Mouse (Mus musculus): ENCODE data around the gene Pdlim4. TPM values are rescaled to one million over a fixed set of nuclear protein-coding genes. Genes with fewer than 3 reads are reported as not detected.
A peak's percentile ranks its signal among the peaks of the same experiment; 100 is the strongest.

The Pdlim4 gene
- total RNA-seq, 1 experiment = 4.3 TPM

GRCm38 (mm10) chr11:54092188-54092587 is 23.4 kb upstream of the Pdlim4 start:
- in situ Hi-C loops (cut with MboI; ENCODE audit: low sequenced_read_pairs in 2 of 2, unreplicated experiment in 2 of 2) = no loop called here
- DNase-seq (ENCODE audit: low read depth, low spot score) = no peak
- Histone ChIP-seq H3K36me3 (ENCODE audit: control insufficient read depth, insufficient read depth, low read length, poor library complexity, severe bottlenecking) (no peaks in the 10 kb centered on the region), H3K4me1 (ENCODE audit: control insufficient read depth in 2 of 2, insufficient read depth in 2 of 2, low read length in 2 of 2, poor library complexity in 1 of 2) (no peaks in the 10 kb centered on the region), H3K9ac (ENCODE audit: insufficient read depth, low read depth, low read length, poor library complexity, severe bottlenecking) (no peak overlapping the region), H3K27ac (ENCODE audit: insufficient read depth, low read depth, low read length, poor library complexity, severe bottlenecking) (no peak overlapping the region), H3K9me3 (ENCODE audit: control insufficient read depth, insufficient read depth, low read depth, low read length) (no peaks in the 10 kb centered on the region), H3K4me3 (ENCODE audit: insufficient read depth in 1 of 2, low read depth in 1 of 2, low read length in 2 of 2, poor library complexity in 1 of 2, severe bottlenecking in 1 of 2) (no peak overlapping the region)
- TF ChIP-seq HCFC1 (IDR thresholded peaks at IDR 0.05; ENCODE audit: borderline replicate concordance, insufficient read depth, low read length) = no peak
- no peak for TF ChIP-seq ZC3H11A (IDR thresholded peaks at IDR 0.05; ENCODE audit: borderline replicate concordance, low read depth, low read length)
- no peak for TF ChIP-seq CHD2 (IDR thresholded peaks at IDR 0.05; ENCODE audit: low read depth, low read length)
- no peak for TF ChIP-seq ZNF384 (IDR thresholded peaks at IDR 0.05; ENCODE audit: low read depth, low read length)
- no peak for TF ChIP-seq MAFK (IDR thresholded peaks at IDR 0.05; ENCODE audit: insufficient read depth, low read depth, low read length)

GRCm38 (mm10) chr11:54091726-54092125 is 22.9 kb upstream of the Pdlim4 start:
- no peak overlapping the region for H3K4me3 ChIP-seq (ENCODE audit: insufficient read depth in 1 of 2, low read depth in 1 of 2, low read length in 2 of 2, poor library complexity in 1 of 2, severe bottlenecking in 1 of 2)
- H3K27ac ChIP-seq (ENCODE audit: insufficient read depth, low read depth, low read length, poor library complexity, severe bottlenecking) = no peak overlapping the region
- no peaks in the 10 kb centered on the region for H3K4me1 ChIP-seq (ENCODE audit: control insufficient read depth in 2 of 2, insufficient read depth in 2 of 2, low read length in 2 of 2, poor library complexity in 1 of 2)
- H3K36me3 ChIP-seq (ENCODE audit: control insufficient read depth, insufficient read depth, low read length, poor library complexity, severe bottlenecking) = no peaks in the 10 kb centered on the region
- H3K9ac ChIP-seq (ENCODE audit: insufficient read depth, low read depth, low read length, poor library complexity, severe bottlenecking) = no peak overlapping the region
- DNase-seq (ENCODE audit: low read depth, low spot score) = no peak
- no peak for TF ChIP-seq MAFK (IDR thresholded peaks at IDR 0.05; ENCODE audit: insufficient read depth, low read depth, low read length)
- no peak for TF ChIP-seq CHD2 (IDR thresholded peaks at IDR 0.05; ENCODE audit: low read depth, low read length)
- no peak for TF ChIP-seq ZC3H11A (IDR thresholded peaks at IDR 0.05; ENCODE audit: borderline replicate concordance, low read depth, low read length)
- TF ChIP-seq ZNF384 (IDR thresholded peaks at IDR 0.05; ENCODE audit: low read depth, low read length) = no peak
- TF ChIP-seq HCFC1 (IDR thresholded peaks at IDR 0.05; ENCODE audit: borderline replicate concordance, insufficient read depth, low read length) = no peak
- no peaks in the 10 kb centered on the region for H3K9me3 ChIP-seq (ENCODE audit: control insufficient read depth, insufficient read depth, low read depth, low read length)
- in situ Hi-C loops (cut with MboI; ENCODE audit: low sequenced_read_pairs in 2 of 2, unreplicated experiment in 2 of 2) = no loop called here

GRCm38 (mm10) chr11:54090091-54090879 is 21.5 kb upstream of the Pdlim4 start:
- H3K9ac ChIP-seq (ENCODE audit: insufficient read depth, low read depth, low read length, poor library complexity, severe bottlenecking) = no peak overlapping the region
- H3K4me3 ChIP-seq (ENCODE audit: insufficient read depth in 1 of 2, low read depth in 1 of 2, low read length in 2 of 2, poor library complexity in 1 of 2, severe bottlenecking in 1 of 2) = no peak overlapping the region
- in situ Hi-C loops (cut with MboI; ENCODE audit: low sequenced_read_pairs in 2 of 2, unreplicated experiment in 2 of 2) = no loop called here
- no peak for TF ChIP-seq HCFC1 (IDR thresholded peaks at IDR 0.05; ENCODE audit: borderline replicate concordance, insufficient read depth, low read length)
- TF ChIP-seq CHD2 (IDR thresholded peaks at IDR 0.05; ENCODE audit: low read depth, low read length) = no peak
- TF ChIP-seq MAFK (IDR thresholded peaks at IDR 0.05; ENCODE audit: insufficient read depth, low read depth, low read length) = no peak
- no peak for TF ChIP-seq ZNF384 (IDR thresholded peaks at IDR 0.05; ENCODE audit: low read depth, low read length)
- TF ChIP-seq ZC3H11A (IDR thresholded peaks at IDR 0.05; ENCODE audit: borderline replicate concordance, low read depth, low read length) = no peak
- H3K27ac ChIP-seq (ENCODE audit: insufficient read depth, low read depth, low read length, poor library complexity, severe bottlenecking) = no peak overlapping the region
- no peaks in the 10 kb centered on the region for H3K9me3 ChIP-seq (ENCODE audit: control insufficient read depth, insufficient read depth, low read depth, low read length)
- H3K36me3 ChIP-seq (ENCODE audit: control insufficient read depth, insufficient read depth, low read length, poor library complexity, severe bottlenecking) = no peaks in the 10 kb centered on the region
- H3K4me1 ChIP-seq (ENCODE audit: control insufficient read depth in 2 of 2, insufficient read depth in 2 of 2, low read length in 2 of 2, poor library complexity in 1 of 2) = no peaks in the 10 kb centered on the region
- no peak for DNase-seq (ENCODE audit: low read depth, low spot score)

GRCm38 (mm10) chr11:54088947-54089317 is 20.1 kb upstream of the Pdlim4 start:
- no peak overlapping the region for H3K9ac ChIP-seq (ENCODE audit: insufficient read depth, low read depth, low read length, poor library complexity, severe bottlenecking)
- H3K27ac ChIP-seq (ENCODE audit: insufficient read depth, low read depth, low read length, poor library complexity, severe bottlenecking) = no peak overlapping the region
- no peak for TF ChIP-seq HCFC1 (IDR thresholded peaks at IDR 0.05; ENCODE audit: borderline replicate concordance, insufficient read depth, low read length)
- TF ChIP-seq ZC3H11A (IDR thresholded peaks at IDR 0.05; ENCODE audit: borderline replicate concordance, low read depth, low read length) = peak; percentile 47; the same call in 1 of the 2 replicates
- H3K4me1 ChIP-seq (ENCODE audit: control insufficient read depth in 2 of 2, insufficient read depth in 2 of 2, low read length in 2 of 2, poor library complexity in 1 of 2) = no peaks in the 10 kb centered on the region
- H3K4me3 ChIP-seq (ENCODE audit: insufficient read depth in 1 of 2, low read depth in 1 of 2, low read length in 2 of 2, poor library complexity in 1 of 2, severe bottlenecking in 1 of 2) = no peak overlapping the region
- DNase-seq (ENCODE audit: low read depth, low spot score) = no peak
- H3K9me3 ChIP-seq (ENCODE audit: control insufficient read depth, insufficient read depth, low read depth, low read length) = no peaks in the 10 kb centered on the region
- no peaks in the 10 kb centered on the region for H3K36me3 ChIP-seq (ENCODE audit: control insufficient read depth, insufficient read depth, low read length, poor library complexity, severe bottlenecking)
- in situ Hi-C loops (cut with MboI; ENCODE audit: low sequenced_read_pairs in 2 of 2, unreplicated experiment in 2 of 2) = no loop called here
